Mouse (Mus musculus): ENCODE measurements around the gene Slc16a1. TPM values are rescaled to one million over a fixed set of nuclear protein-coding genes. Genes with fewer than 3 reads are reported as not detected.

The Slc16a1 gene
- 53.5 and 59.6 TPM in 2 replicates for polyA plus RNA-seq (2016; fragmentation: Nextera tagmentation; extraction: Ambion mirVana)

DNA sequence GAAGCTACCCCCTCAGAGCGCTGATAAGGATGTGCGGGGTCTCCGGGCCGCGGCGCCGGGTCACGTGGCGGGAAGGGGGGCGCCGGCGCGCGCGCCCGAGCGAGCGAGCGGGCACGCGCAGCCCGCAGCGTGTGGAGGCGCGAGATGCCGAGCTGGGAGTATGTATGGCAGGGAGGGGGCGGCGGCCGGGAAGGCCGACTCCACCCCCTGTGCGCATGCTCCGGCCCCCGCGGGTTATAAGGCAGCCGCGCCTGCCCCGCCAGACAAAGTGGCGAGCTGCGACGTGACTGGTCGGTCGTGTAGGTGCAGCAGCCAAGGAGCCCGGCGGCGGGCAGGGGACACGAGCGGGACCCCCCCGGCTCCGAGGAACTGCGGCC, at the start of gene Slc16a1:
Gene Slc16a1 (plus strand): TSS at position 266 of the 377 bp plus-strand sequence.
- Histone ChIP-seq H3K4me1 (peaks cover 31% of the 10 kb centered on the region), H3K27me3 (ENCODE audit: low read depth, poor library complexity, severe bottlenecking) (no peaks in the 10 kb centered on the region), H3K9me3 (replicated peaks) (no peaks in the 10 kb centered on the region), H3K36me3 (no peaks in the 10 kb centered on the region), H3K27ac (peak within 1 kb of the TSS; percentile 99), H3K4me3 (peak within 1 kb of the TSS; percentile 94)
- WGBS = under 1% methylated on average over 50 of the region's 50 CpGs
- peak; percentile 95 for DNase-seq (ENCODE audit: low spot score)

DNA sequence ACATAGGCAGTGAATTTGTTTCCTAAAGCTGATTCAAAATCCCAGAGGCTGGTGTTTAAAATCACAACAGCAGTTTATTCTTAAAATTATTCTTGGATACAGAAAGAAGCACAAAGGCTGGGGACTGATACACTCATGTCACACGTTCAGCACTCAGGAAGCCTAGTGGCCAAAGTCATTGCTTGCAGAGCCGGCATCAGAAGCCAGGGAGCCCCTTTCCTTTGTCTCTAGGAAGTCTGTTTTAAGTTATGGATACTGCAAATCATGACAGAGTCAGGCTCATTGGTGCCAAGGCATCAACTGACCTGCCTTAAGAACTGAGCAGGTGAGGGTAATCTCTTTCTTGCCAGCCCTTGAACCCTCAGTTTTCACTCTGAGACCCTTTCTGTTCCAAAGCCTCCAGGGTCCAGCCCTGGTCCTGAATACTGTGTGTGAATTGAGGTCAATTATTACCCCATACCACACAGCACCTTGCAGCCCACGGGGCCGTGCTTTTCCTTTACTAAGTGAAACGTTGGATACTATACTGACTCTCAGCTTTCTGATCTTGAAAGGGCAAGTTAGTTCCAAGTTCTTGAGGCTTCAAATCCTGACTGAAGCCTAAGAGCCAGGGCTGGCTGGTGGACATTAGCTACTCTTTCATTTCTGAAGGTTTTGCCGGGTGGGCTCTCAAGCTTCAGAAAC, 41.9 kb upstream of the Slc16a1 start:
- no peaks in the 10 kb centered on the region for H3K9me3 ChIP-seq (replicated peaks)
- DNase-seq (ENCODE audit: low spot score) = no peak
- 0 out of 2 replicates have a peak, but pooled peaks cover 2% of the 10 kb centered on the region for H3K4me1 ChIP-seq
- H3K27me3 ChIP-seq (ENCODE audit: low read depth, poor library complexity, severe bottlenecking) = no peaks in the 10 kb centered on the region
- H3K4me3 ChIP-seq = no peak overlapping the region
- whole genome bisulfite sequencing = 76% methylated on average over 6 of the region's 6 CpGs
- H3K27ac ChIP-seq = no peak overlapping the region
- no peaks in the 10 kb centered on the region for H3K36me3 ChIP-seq

DNA sequence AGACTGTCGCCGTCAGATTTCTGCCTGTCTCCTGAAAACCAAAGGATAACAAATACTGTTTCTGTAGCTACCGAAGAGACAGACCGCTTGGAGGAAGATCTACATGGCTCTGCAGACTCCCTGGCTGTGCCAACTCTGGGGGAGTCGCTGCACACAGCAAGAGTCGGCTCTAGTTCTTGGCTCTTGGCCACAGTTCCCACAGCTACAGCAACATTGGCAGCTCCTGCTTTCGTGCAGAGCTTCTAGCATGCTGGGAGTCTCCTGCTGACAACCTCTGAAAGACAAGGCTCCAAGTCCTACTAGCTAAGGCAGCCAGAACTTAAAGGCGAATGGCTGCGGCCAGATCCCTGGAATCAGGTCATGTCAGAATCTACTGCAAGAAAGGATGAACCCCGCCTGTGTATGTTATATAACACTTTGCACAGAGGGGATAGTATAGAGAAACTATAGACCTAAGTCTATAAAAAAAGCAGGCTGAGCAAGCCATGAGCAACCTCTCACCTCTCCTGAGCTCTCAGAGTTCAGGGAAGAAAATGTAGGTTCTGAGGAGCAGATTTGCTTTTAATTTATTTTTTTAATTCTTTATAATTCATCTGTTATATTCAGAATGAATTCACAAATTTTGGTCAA, 41.2 kb upstream of the Slc16a1 start:
- H3K27me3 ChIP-seq (ENCODE audit: low read depth, poor library complexity, severe bottlenecking) = no peaks in the 10 kb centered on the region
- 0 out of 2 replicates have a peak, but pooled peaks cover 2% of the 10 kb centered on the region for H3K4me1 ChIP-seq
- no peaks in the 10 kb centered on the region for H3K36me3 ChIP-seq
- no peaks in the 10 kb centered on the region for H3K9me3 ChIP-seq (replicated peaks)
- no peak for DNase-seq (ENCODE audit: low spot score)
- H3K27ac ChIP-seq = no peak overlapping the region
- WGBS = 89% methylated on average over 10 of the region's 10 CpGs
- H3K4me3 ChIP-seq = no peak overlapping the region

DNA sequence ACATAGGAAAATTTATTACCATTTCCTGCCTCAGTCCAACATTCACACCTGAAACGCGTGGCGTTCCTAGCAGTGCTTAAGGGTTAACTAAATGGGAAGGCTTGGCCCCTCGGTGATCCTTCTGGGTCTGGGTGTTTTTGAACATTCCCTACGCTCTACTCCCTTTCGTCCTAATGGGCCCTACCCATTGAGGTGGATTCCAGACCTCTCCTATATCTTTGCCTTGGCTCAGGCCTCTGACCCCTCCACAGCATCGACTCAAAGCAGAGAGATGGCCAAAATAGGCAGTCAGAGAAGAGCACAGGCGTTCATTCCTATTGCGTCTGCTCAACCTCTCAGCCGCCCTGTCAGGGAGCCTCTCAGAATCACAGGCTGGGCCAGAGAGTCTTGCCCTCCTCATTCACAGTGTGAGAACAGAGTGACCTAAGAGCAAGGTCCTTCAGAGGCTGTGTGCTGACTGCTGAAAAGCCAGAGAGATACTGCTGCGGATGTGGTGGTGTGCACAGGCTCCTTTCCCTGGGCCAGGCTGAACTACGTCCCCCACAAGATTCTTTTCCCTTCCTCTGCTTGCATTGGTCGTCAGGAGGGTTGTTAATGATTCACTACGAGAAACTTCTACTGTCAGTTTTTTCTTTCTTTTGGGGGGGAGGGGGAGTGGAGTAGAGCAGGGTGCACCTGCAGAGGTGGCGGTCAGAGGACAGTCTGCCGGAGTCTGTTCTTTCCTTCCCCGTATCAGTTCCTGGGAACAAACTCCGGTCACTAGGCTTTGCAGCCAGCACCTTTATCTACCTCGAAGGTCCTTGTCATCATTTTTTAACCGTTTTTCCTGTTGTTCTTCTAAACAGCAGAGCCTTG, 38.9 kb upstream of the Slc16a1 start:
- no peaks in the 10 kb centered on the region for H3K27me3 ChIP-seq (ENCODE audit: low read depth, poor library complexity, severe bottlenecking)
- H3K9me3 ChIP-seq (replicated peaks) = no peaks in the 10 kb centered on the region
- no peak overlapping the region for H3K27ac ChIP-seq
- 76% methylated on average over 20 of the region's 20 CpGs for WGBS
- no peak overlapping the region for H3K4me3 ChIP-seq
- DNase-seq (ENCODE audit: low spot score) = no peak
- no peaks in the 10 kb centered on the region for H3K36me3 ChIP-seq
- 0 out of 2 replicates have a peak, but pooled peaks cover 2% of the 10 kb centered on the region for H3K4me1 ChIP-seq

DNA sequence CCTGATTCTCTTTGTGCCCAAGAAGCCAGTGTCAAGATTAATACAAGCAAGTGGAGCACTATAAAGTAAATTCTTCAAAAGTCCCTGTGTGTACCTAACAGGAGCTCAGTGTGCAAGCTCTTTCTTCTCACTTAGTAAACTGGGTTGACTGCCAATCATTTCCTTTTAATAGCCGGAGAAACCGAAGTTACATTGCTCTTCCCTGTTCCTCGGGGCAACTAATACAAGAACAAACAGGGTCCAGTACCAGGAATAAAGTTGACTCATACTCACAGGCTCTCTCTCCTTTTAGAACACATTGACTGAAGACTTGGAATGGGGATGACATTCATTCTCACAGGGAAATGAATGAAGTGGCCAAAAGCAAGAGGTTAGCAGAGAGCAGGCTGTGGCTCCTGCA, 37.8 kb upstream of the Slc16a1 start:
- 88% methylated on average over 3 of the region's 3 CpGs for WGBS
- H3K4me1 ChIP-seq = 0 out of 2 replicates have a peak, but pooled peaks cover 2% of the 10 kb centered on the region
- H3K36me3 ChIP-seq = no peaks in the 10 kb centered on the region
- H3K9me3 ChIP-seq (replicated peaks) = no peaks in the 10 kb centered on the region
- DNase-seq (ENCODE audit: low spot score) = no peak
- H3K27me3 ChIP-seq (ENCODE audit: low read depth, poor library complexity, severe bottlenecking) = no peaks in the 10 kb centered on the region
- H3K4me3 ChIP-seq = no peak overlapping the region
- H3K27ac ChIP-seq = no peak overlapping the region

DNA sequence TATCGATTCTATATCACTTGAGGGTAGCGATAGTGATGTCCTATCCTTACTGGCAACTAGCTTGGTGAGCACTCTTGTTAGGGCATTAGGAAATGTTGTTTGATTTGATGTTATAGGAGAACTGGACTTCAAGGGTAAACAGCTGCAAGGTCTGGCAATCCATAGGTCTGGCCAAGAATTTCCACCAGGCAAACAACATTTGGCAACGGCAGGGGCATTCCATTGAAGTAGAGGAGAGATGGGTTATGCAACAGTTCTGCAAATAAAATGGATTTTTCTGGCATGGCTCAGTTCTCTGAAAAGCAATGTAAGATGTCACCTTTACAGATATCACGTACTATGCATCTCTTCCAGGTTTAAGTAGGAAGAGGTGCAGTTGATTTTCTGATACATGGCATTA, 36.8 kb upstream of the Slc16a1 start:
- H3K9me3 ChIP-seq (replicated peaks) = no peaks in the 10 kb centered on the region
- no peak overlapping the region for H3K27ac ChIP-seq
- WGBS = 91% methylated on average over 4 of the region's 4 CpGs
- no peaks in the 10 kb centered on the region for H3K27me3 ChIP-seq (ENCODE audit: low read depth, poor library complexity, severe bottlenecking)
- DNase-seq (ENCODE audit: low spot score) = no peak
- no peaks in the 10 kb centered on the region for H3K36me3 ChIP-seq
- H3K4me3 ChIP-seq = no peak overlapping the region
- 0 out of 2 replicates have a peak, but pooled peaks cover 2% of the 10 kb centered on the region for H3K4me1 ChIP-seq

DNA sequence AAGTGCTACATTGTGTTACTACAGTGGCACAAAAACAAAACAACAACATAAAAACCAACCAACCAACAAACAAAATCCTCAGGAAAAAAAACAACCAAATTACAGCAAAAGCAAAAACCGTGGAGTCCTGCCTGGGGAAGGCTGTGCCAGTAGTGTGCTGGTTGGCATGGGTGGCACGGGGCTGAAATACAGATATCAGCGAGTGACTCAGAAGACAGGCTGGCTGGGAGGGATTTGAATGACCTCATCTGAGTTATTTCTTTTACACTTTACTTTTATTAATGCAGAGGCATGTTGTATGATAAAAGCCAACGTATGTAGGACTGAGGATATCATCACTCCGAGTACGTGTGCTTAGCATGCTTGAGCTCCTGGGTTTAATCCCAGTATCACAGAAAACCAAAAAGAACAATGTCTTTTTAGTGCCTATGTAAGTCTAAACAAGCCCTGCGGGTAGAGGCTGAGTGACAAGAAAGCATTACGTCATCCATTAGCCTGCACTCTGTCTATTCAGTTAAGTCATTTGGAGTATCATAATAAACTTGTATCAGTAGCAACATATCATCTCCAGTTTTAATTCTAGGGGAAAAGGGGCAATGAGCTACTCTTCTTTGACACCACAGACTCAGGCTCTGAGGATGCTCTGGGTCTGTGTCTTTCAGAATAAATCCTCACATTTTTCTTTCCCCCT, 28.6 kb upstream of the Slc16a1 start:
- Histone ChIP-seq H3K27me3 (ENCODE audit: low read depth, poor library complexity, severe bottlenecking) (no peaks in the 10 kb centered on the region), H3K36me3 (no peaks in the 10 kb centered on the region), H3K27ac (no peak overlapping the region), H3K4me3 (no peak overlapping the region), H3K9me3 (replicated peaks) (no peaks in the 10 kb centered on the region), H3K4me1 (no peaks in the 10 kb centered on the region)
- WGBS = 93% methylated on average over 8 of the region's 8 CpGs
- no peak for DNase-seq (ENCODE audit: low spot score)

DNA sequence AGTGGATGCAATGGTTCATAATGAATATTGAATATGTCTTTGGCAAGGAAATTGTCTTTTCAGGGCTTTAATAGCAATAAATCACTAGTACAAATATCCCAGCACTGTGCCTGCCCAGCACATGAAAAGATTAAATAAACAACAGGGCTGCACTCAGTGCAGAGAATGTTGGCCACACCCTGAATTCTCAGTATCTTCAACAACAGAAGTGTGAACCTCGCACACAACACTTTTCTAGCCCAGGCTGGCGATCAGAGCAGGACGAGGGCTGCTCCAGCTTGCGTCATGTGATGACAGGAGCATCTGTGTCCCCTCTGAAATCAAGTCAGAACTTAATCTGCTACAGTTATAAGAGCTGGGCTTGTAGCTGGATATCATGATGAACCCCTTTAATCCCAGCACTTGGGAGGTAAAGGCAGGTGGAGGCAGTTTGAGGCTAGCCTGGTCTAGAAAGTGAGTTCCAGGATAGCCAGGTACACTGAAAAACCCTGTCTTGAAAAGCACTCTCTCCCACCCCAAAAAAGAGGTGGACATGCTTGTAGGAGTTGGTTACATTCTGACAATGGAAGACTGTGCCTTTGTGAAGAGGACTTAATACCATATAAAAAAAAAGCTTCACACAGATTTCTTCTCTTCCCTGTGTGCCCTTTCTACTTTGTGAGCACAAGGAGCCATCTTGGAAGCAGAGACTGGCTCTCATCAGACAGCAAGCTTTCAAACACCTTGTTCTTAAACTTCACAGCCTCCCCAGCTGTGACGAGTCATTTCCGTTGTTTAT, 27.8 kb upstream of the Slc16a1 start:
- Histone ChIP-seq H3K36me3 (no peaks in the 10 kb centered on the region), H3K4me1 (no peaks in the 10 kb centered on the region), H3K27me3 (ENCODE audit: low read depth, poor library complexity, severe bottlenecking) (no peaks in the 10 kb centered on the region), H3K27ac (no peak overlapping the region), H3K4me3 (no peak overlapping the region), H3K9me3 (replicated peaks) (no peaks in the 10 kb centered on the region)
- whole genome bisulfite sequencing = 87% methylated on average over 6 of the region's 6 CpGs
- no peak for DNase-seq (ENCODE audit: low spot score)

DNA sequence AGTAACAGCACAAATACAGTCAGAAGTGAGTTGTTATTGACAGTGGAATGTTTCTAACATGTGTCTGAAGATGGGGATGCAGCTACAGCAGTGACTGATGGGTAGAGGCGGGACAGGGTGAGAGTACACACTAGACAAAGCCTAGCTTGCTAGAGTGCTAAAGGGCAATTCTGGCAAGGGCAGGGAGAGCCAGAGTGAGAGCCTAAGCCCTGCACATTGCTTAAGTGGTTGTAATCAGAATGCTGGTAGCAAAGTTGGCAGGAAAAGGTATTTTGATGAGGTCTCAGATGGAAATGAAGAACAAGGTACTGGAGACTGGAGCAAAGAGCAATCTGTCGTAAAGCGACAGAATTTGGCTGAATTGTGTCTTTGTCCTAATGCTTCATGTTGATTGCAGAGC, 26.5 kb upstream of the Slc16a1 start:
- H3K27me3 ChIP-seq (ENCODE audit: low read depth, poor library complexity, severe bottlenecking) = no peaks in the 10 kb centered on the region
- no peak overlapping the region for H3K27ac ChIP-seq
- WGBS = 93% methylated on average over 3 of the region's 3 CpGs
- H3K9me3 ChIP-seq (replicated peaks) = no peaks in the 10 kb centered on the region
- no peak for DNase-seq (ENCODE audit: low spot score)
- no peak overlapping the region for H3K4me3 ChIP-seq
- H3K4me1 ChIP-seq = no peaks in the 10 kb centered on the region
- no peaks in the 10 kb centered on the region for H3K36me3 ChIP-seq

DNA sequence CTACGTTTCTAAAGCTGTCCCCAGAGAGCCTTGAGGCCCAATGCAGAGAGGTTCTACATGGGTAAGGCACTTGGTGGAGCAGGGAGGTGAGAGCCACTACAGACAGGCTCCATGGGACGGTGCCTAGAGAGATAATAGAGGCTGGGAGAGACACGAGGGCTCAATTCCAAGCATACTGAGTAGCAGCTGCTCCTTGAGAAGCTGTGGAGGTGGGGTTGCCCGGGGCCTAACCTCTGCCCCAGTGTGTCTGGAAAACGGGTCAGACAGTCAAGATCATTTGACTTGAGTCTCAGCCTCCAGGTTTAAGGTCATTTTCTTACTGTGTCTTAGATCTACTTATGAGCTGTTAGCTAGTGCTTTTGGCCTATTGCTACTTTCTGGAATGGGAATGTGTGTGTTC, 25.4 kb upstream of the Slc16a1 start:
- Histone ChIP-seq H3K27ac (no peak overlapping the region), H3K9me3 (replicated peaks) (no peaks in the 10 kb centered on the region), H3K36me3 (no peaks in the 10 kb centered on the region), H3K27me3 (ENCODE audit: low read depth, poor library complexity, severe bottlenecking) (no peaks in the 10 kb centered on the region), H3K4me3 (no peak overlapping the region), H3K4me1 (no peaks in the 10 kb centered on the region)
- DNase-seq (ENCODE audit: low spot score) = no peak
- WGBS = 72% methylated on average over 5 of the region's 5 CpGs

DNA sequence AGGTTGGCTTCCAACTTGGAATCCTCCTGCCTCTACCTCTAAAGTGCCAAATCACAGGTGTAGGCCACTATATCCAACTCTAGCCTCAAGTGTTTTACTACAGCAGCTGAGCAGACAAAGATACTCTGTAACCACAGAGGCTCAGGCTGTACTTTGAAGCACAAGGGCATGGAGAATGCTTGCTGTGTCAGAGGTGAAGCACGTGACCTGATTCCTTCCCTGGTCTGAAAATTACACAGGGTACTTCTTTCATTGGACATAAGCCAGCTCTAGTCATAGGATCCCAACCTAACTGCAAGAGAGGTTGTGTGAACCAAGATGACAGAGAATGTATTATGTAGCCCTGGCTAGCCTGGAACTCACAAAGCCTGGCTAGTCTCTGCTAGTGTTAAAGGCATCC, 24.4 kb upstream of the Slc16a1 start:
- H3K9me3 ChIP-seq (replicated peaks) = no peaks in the 10 kb centered on the region
- no peaks in the 10 kb centered on the region for H3K36me3 ChIP-seq
- 88% methylated on average over 1 of the region's 1 CpGs for WGBS
- H3K27ac ChIP-seq = no peak overlapping the region
- H3K4me1 ChIP-seq = no peaks in the 10 kb centered on the region
- no peak overlapping the region for H3K4me3 ChIP-seq
- H3K27me3 ChIP-seq (ENCODE audit: low read depth, poor library complexity, severe bottlenecking) = no peaks in the 10 kb centered on the region
- DNase-seq (ENCODE audit: low spot score) = no peak

DNA sequence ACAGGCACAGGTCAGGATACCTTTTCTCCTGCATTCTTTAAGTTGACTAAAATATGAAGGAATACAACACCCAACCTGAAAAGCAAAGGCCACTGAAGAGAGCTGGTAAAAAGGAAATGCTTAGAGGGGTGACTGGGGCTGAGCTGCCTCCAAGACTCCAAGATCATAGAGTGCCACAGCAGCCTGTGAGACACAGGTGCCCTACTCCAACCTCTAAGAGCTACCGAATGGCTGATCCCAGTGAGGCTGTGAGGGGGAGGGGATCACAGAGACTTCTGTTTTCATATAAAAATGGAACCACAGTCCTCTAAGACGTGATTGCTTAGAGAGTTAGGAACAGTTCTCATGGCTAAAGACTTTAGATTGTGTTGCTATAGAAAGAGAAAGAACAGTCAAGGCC, 23.3 kb upstream of the Slc16a1 start:
- DNase-seq (ENCODE audit: low spot score) = no peak
- Histone ChIP-seq H3K27me3 (ENCODE audit: low read depth, poor library complexity, severe bottlenecking) (no peaks in the 10 kb centered on the region), H3K4me1 (no peaks in the 10 kb centered on the region), H3K27ac (no peak overlapping the region), H3K4me3 (no peak overlapping the region), H3K9me3 (replicated peaks) (no peaks in the 10 kb centered on the region), H3K36me3 (no peaks in the 10 kb centered on the region)
- 84% methylated on average over 2 of the region's 2 CpGs for WGBS
